Mouse (Mus musculus) embryonic facial prominence, embryonic 14.5 days (tissue): ENCODE data around the gene Cptp. TPM values are rescaled to one million over a fixed set of nuclear protein-coding genes. Genes with fewer than 3 reads are reported as not detected.
A peak's percentile ranks its signal among the peaks of the same experiment; 100 is the strongest.

Experiments
- ATAC-seq: fragments of 200-750 bp; cut with Nextera tagmentation; 2 replicates; pipeline ENCODE4 v1.8.0; 2017; ENCODE audit warnings: low read depth, moderate number of reproducible peaks, moderate TSS enrichment
- DNase-seq: peaks from one replicate; pipeline ENCODE4 v3.0.0-alpha.2; 2015; ENCODE audit warnings: low spot score
- H3K27ac ChIP-seq: fragments of 300-500 bp; sonication (generic); replicated peaks from 2 replicates; pipeline ENCODE4 v1.5.1; 2014; ENCODE audit warnings: low read depth, mild to moderate bottlenecking, low read length, moderate library complexity
- H3K27me3 ChIP-seq: fragments of 300-500 bp; sonication (generic); replicated peaks from 2 replicates; pipeline ENCODE4 v1.6.1; 2014; ENCODE audit warnings: low read length; ENCODE audit not compliant: control insufficient read depth, insufficient read depth
- H3K36me3 ChIP-seq: fragments of 300-500 bp; sonication (generic); 2 replicates; pipeline ENCODE4 v1.6.1; 2014; ENCODE audit warnings: low read length, mixed read lengths; ENCODE audit not compliant: control insufficient read depth, insufficient read depth
- H3K4me1 ChIP-seq: fragments of 300-500 bp; sonication (generic); 2 replicates; pipeline ENCODE4 v1.6.1; 2014; ENCODE audit warnings: antibody characterized with exemption, low read length; ENCODE audit not compliant: control insufficient read depth, insufficient read depth
- H3K4me2 ChIP-seq: fragments of 300-500 bp; sonication (generic); 2 replicates; pipeline ENCODE4 v1.6.1; 2014; ENCODE audit warnings: low read depth, mild to moderate bottlenecking, low read length, moderate library complexity, mixed read lengths
- H3K4me3 ChIP-seq: fragments of 300-500 bp; sonication (generic); 2 replicates; pipeline ENCODE4 v1.5.1; 2014; ENCODE audit warnings: low read depth, mild to moderate bottlenecking, low read length
- H3K9ac ChIP-seq: fragments of 300-500 bp; sonication (generic); 2 replicates; pipeline ENCODE4 v1.6.1; 2014; ENCODE audit warnings: low read depth, mild to moderate bottlenecking, low read length, moderate library complexity, mixed read lengths
- H3K9me3 ChIP-seq: fragments of 300-500 bp; sonication (generic); 2 replicates; pipeline ENCODE4 v1.6.1; 2016; ENCODE audit warnings: low read length; ENCODE audit not compliant: control insufficient read depth
- WGBS: fragments of 180-500 bp; shearing (Covaris S2); extraction: QIAGEN DNeasy Blood & Tissue Kit; methylation state at CpG from one replicate; pipeline ENCODE4 v1.1.7; 2014; 5-methylcytosine and 5-hydroxymethylcytosine counted together
- polyA plus RNA-seq: library from polyadenylated mRNA; unstranded; fragments of >200 nt; fragmentation: Nextera tagmentation; extraction: Ambion mirVana; gene quantifications from 2 replicates; pipeline ENCODE4 v1.2.1, GENCODE M21; 2014

Cptp gene
- polyA plus RNA-seq, 1 experiment from 2014 or later, result 15.6 TPM

DNA sequence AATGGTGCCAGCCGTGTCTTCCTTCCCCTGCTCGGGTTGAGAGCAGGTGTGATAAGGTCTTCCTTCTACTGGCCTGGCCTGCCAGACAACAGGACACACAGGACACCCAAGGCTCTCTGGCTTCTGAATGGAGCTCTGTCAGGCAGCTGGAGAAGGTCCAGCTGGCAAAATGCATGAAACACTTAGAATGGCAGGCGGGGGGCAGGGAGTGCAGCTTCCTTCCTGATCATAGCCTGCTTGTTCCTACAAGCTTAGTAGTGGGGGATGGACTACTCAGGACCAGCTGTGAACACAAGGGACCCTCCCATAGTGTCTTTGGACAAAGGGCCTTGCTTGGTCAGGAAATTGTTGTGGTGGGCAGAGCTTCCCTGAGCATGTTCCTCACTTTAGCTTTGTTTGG is 32.0 kb upstream of the Cptp start:
- 77% methylated on average over 3 of the region's 3 CpGs for WGBS
- ATAC-seq, result no peak

DNA sequence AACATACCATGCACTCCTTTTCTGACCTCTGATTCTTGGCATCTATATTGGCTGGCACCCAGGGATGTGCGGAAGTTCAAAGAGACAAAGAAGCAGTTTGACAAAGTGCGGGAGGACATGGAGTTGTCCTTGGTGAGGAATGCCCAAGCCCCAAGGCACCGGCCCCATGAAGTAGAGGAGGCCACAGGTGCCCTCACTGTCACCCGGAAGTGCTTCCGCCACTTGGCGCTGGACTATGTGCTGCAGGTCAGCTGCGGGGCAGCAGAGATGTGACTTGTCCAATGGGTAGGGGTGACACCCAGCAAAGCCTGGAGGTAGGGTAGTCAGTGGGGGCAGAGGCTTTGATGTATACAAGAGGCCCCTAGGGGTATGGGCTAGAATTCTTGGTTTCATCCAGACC is 30.1 kb upstream of the Cptp start:
- Histone ChIP-seq H3K27me3 (no peaks in the 10 kb centered on the region), H3K36me3 (peaks cover 70% of the 10 kb centered on the region), H3K4me2 (no peak overlapping the region), H3K27ac (no peak overlapping the region), H3K4me3 (no peak overlapping the region), H3K4me1 (peaks cover 11% of the 10 kb centered on the region), H3K9me3 (no peaks in the 10 kb centered on the region), H3K9ac (no peak overlapping the region)
- DNase-seq (no peak), ATAC-seq (no peak)
- WGBS, result 91% methylated on average over 7 of the region's 7 CpGs

More for the DNA sequence above, 32.0 kb upstream of the Cptp start:
- H3K4me1 ChIP-seq, result no peaks in the 10 kb centered on the region
- H3K4me3 ChIP-seq, result no peak overlapping the region
- no peak overlapping the region for H3K9ac ChIP-seq
- H3K4me2 ChIP-seq, result no peak overlapping the region
- H3K27me3 ChIP-seq, result no peaks in the 10 kb centered on the region
- H3K36me3 ChIP-seq, result peaks cover 84% of the 10 kb centered on the region
- H3K27ac ChIP-seq, result no peak overlapping the region
- DNase-seq, result peak; percentile 29
- H3K9me3 ChIP-seq, result no peaks in the 10 kb centered on the region

DNA sequence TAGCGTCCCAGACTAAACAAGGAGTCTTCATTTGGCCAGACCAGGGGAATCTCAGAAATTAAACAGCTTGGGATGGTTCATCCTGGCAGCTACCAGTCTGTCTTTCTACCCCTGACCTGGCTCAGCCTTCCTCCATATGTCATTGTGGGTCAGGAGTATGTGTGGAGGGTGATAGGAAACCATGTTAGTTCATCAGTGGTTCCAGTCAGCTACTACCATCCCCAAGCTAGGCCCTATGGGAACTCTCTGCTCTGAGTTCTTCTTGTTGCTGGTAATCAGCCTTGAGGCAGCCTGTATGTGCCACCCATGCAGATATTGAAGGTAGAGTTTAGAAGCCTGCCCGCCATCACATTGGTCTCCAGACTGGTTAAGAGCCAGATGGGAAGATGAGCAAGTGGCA is 29.1 kb upstream of the Cptp start:
- H3K4me1 ChIP-seq, result peaks cover 21% of the 10 kb centered on the region
- no peak overlapping the region for H3K27ac ChIP-seq
- WGBS, result 95% methylated on average over 2 of the region's 2 CpGs
- H3K27me3 ChIP-seq, result no peaks in the 10 kb centered on the region
- ATAC-seq, result no peak
- DNase-seq, result no peak
- H3K36me3 ChIP-seq, result peaks cover 60% of the 10 kb centered on the region
- no peak overlapping the region for H3K9ac ChIP-seq
- no peak overlapping the region for H3K4me3 ChIP-seq
- no peaks in the 10 kb centered on the region for H3K9me3 ChIP-seq
- H3K4me2 ChIP-seq, result no peak overlapping the region

DNA sequence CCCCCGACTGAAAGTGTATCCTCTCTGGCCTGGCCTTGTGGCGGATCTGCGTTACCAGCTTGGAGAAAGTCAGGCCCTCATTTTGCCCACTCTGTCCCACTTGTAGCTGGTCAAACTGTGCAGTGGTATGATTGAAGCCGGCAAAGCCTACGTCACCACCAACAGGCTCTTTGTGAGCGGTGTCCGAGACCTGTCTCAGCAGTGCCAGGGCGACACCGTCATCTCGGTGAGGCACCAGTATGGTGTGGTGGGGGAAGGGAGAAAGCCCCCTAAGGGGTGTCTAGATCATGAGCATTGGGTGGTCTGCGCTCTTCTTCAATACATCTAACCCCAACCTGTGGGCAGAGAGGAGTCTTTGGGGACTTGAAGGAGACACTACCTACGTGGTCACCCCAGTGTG is 27.2 kb upstream of the Cptp start:
- peaks cover 25% of the 10 kb centered on the region for H3K4me1 ChIP-seq
- H3K27ac ChIP-seq, result no peak overlapping the region
- DNase-seq (no peak), ATAC-seq (no peak)
- no peaks in the 10 kb centered on the region for H3K9me3 ChIP-seq
- no peak overlapping the region for H3K4me2 ChIP-seq
- WGBS, result 98% methylated on average over 12 of the region's 12 CpGs
- no peak overlapping the region for H3K4me3 ChIP-seq
- H3K9ac ChIP-seq, result no peak overlapping the region
- H3K27me3 ChIP-seq, result no peaks in the 10 kb centered on the region
- H3K36me3 ChIP-seq, result peaks cover 42% of the 10 kb centered on the region

DNA sequence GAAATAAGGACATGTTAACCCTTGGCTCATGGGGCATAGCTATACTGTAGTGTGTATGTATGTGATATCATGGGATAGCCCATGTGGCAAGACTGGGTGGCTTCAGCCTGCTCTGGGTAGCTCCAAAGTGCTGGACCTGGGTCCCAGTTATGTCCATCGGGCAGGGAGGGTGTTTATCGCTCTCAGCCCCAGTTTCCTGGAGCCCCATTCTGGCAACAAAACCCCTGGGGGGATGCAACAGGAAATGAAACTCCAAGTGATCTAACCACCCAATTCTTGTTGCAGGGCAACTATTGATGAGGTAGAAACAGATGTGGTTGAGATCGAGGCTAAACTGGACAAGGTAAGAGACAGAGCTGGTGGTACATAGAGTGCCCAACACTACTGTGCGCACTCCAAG is 26.6 kb upstream of the Cptp start:
- H3K4me1 ChIP-seq, result peaks cover 26% of the 10 kb centered on the region
- no peak for ATAC-seq
- WGBS, result 87% methylated on average over 4 of the region's 4 CpGs
- no peaks in the 10 kb centered on the region for H3K27me3 ChIP-seq
- DNase-seq, result no peak
- peaks cover 35% of the 10 kb centered on the region for H3K36me3 ChIP-seq
- H3K4me2 ChIP-seq, result no peak overlapping the region
- H3K9ac ChIP-seq, result no peak overlapping the region
- H3K9me3 ChIP-seq, result no peaks in the 10 kb centered on the region
- no peak overlapping the region for H3K27ac ChIP-seq
- H3K4me3 ChIP-seq, result no peak overlapping the region

DNA sequence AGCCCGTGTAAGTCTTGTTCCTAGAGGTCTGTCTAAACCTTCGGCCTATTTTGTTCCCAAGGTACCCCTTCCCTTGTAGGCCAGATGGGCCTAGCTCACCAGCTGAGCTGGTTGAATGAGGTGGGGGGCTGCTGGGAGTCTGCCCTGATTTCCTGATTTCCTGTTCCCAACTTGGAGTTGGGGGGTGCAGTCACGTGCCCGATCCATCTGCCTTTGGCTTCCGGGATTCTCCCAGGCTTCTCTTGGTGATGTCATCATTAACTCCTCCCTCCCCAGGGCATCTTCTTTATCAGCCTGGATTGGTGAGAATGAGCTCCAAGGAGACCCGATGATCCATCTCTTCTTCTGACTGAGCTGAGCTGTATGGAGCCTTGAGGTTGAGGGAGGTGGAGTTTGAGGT is 26.0 kb upstream of the Cptp start:
- 0 out of 2 replicates have a peak overlapping the region, but pooled peaks have one; percentile 33 for H3K27ac ChIP-seq
- H3K9ac ChIP-seq, result no peak overlapping the region; the same call in 1 of the 2 replicates
- H3K27me3 ChIP-seq, result no peaks in the 10 kb centered on the region
- peaks cover 32% of the 10 kb centered on the region for H3K4me1 ChIP-seq
- H3K9me3 ChIP-seq, result no peaks in the 10 kb centered on the region
- peak; percentile 40 for DNase-seq
- H3K4me3 ChIP-seq, result 0 out of 2 replicates have a peak overlapping the region, but pooled peaks have one; percentile 14
- ATAC-seq, result no peak
- 43% methylated on average over 6 of the region's 6 CpGs for WGBS
- peak overlapping the region; percentile 97 for H3K4me2 ChIP-seq
- H3K36me3 ChIP-seq, result peaks cover 30% of the 10 kb centered on the region

DNA sequence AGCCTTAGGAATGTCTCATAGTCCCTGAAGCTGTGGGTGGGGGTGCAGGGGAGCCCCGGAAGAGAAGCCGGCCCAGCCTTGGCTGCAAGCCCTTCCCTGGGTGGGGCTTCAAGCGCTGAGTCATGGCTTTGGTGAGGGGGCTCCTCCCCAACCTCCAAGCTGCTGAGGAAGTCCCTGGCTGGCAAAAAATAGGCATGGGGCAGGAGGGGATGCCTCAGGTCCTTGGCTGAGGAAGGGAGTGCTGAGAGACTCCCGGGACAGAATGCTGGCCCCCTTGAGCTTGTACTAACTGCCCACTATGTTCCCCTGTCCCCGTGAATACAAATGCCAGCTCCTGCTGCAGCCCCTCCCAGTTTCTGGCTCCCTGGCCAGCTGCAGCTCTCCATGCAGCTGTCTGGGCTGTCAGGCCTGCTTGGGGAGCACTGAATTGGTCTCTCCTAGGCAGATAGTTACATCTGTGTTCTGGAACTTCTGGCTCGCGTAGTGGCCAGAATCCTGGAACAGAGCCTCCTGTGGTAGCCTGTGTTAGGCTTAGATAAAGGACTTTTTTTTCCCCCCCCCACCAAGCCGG is 25.2 kb upstream of the Cptp start:
- 20% methylated on average over 8 of the region's 8 CpGs for WGBS
- Histone ChIP-seq H3K4me3 (peak overlapping the region; percentile 4), H3K9me3 (no peaks in the 10 kb centered on the region), H3K4me1 (peaks cover 32% of the 10 kb centered on the region), H3K27ac (peak overlapping the region; percentile 52; the same call in 1 of the 2 replicates), H3K27me3 (no peaks in the 10 kb centered on the region), H3K4me2 (peak overlapping the region; percentile 97), H3K9ac (peak overlapping the region; percentile 21; the same call in 1 of the 2 replicates), H3K36me3 (peaks cover 27% of the 10 kb centered on the region)
- DNase-seq (peak; percentile 63), ATAC-seq (no peak; the same call in 1 of the 2 replicates)

DNA sequence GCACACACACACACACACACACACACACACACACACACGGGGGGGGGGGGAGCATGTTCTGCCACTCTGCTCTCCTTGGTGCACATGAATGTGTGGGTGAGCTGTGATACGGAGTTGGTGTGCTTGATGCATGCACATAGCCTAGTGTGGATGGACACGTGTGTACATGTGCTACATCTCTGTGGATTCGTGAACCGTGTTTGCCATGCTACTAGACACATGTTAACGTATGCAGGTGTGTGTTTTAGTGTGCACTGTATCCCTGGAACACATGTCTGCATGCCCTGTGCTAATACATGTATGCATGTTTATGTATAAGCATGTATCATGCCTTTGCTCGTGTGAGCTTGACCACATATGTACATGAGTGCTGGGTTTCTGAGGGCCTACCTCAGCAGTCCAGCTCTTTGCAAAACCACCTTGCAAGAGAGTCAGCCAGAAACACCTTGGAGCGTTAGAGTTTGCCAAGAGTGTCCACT is 24.0 kb upstream of the Cptp start:
- DNase-seq (no peak), ATAC-seq (no peak)
- peak overlapping the region; percentile 95 for H3K4me3 ChIP-seq
- 76% methylated on average over 7 of the region's 8 CpGs for WGBS
- H3K27ac ChIP-seq, result no peak overlapping the region
- H3K4me2 ChIP-seq, result peak overlapping the region; percentile 97
- H3K9ac ChIP-seq, result peak overlapping the region; percentile 86
- no peaks in the 10 kb centered on the region for H3K9me3 ChIP-seq
- H3K27me3 ChIP-seq, result no peaks in the 10 kb centered on the region
- peaks cover 32% of the 10 kb centered on the region for H3K4me1 ChIP-seq
- peaks cover 28% of the 10 kb centered on the region for H3K36me3 ChIP-seq
